Mouse (Mus musculus) gastrocnemius, postnatal 10 days (tissue): ENCODE measurements around the gene Pitpnb. TPM values are rescaled to one million over a fixed set of nuclear protein-coding genes. Genes with fewer than 3 reads are reported as not detected.
A peak's percentile ranks its signal among the peaks of the same experiment; 100 is the strongest.

ENCODE experiments used
- DNase-seq: peaks from one replicate; pipeline ENCODE4 v3.0.0; 2021; ENCODE audit warnings: mixed read lengths
- total RNA-seq, 2 experiments: library from RNA; stranded (reverse); gene quantifications; 2 replicates each; pipeline ENCODE4 v1.2.3; 2021

Pitpnb gene
- total RNA-seq, 2 experiments from 2014 or later = 33.8 to 35.9 TPM

- no peak for DNase-seq
Measured at GRCm38 (mm10) chr5:111422058-111422800, 91.7 kb downstream of the Pitpnb start.

GRCm38 (mm10) chr5:111423011-111423410 lies 92.4 kb downstream of the Pitpnb start:
- no peak for DNase-seq

GRCm38 (mm10) chr5:111423616-111424015 lies 93.1 kb downstream of the Pitpnb start:
- DNase-seq = no peak

- no peak for DNase-seq
Measured at GRCm38 (mm10) chr5:111425813-111426212, 95.2 kb downstream of the Pitpnb start.

GRCm38 (mm10) chr5:111426249-111426648 lies 95.7 kb downstream of the Pitpnb start:
- DNase-seq = no peak

- DNase-seq = no peak
Measured at GRCm38 (mm10) chr5:111428882-111429281, 98.3 kb downstream of the Pitpnb start.

- DNase-seq = no peak
Measured at GRCm38 (mm10) chr5:111429726-111430125, 99.2 kb downstream of the Pitpnb start.

- DNase-seq = peak; percentile 47
Measured at GRCm38 (mm10) chr5:111431007-111431730, 100.6 kb downstream of the Pitpnb start.

GRCm38 (mm10) chr5:111432842-111433241 lies 102.3 kb downstream of the Pitpnb start:
- DNase-seq = no peak

GRCm38 (mm10) chr5:111434342-111434842 lies 103.8 kb downstream of the Pitpnb start:
- DNase-seq = no peak

- DNase-seq = no peak
Measured at GRCm38 (mm10) chr5:111436260-111436659, 105.7 kb downstream of the Pitpnb start.

- no peak for DNase-seq
Measured at GRCm38 (mm10) chr5:111437205-111437604, 106.6 kb downstream of the Pitpnb start.

Other genes with a start within 250 kb of the Pitpnb start
- gene Mn1, start 86.6 kb downstream of the Pitpnb start, total RNA-seq = 10 to 100 TPM; 19.6 to 30.4 TPM